Mouse (Mus musculus) testis, adult 2 months (tissue): ENCODE data around the gene Camk2n1.

Source experiments
- CTCF ChIP-seq: fragments of 200-500 bp; IDR thresholded peaks from 2 replicates; pipeline ENCODE4 v1.5.1; 2012; ENCODE audit warnings: low read depth, mild to moderate bottlenecking, inconsistent platforms, low read length, moderate library complexity; ENCODE audit not compliant: control insufficient read depth, insufficient read depth, insufficient replicate concordance
- POLR2A ChIP-seq: fragments of 200-500 bp; IDR thresholded peaks from 2 replicates; pipeline ENCODE4 v1.6.1; 2012; ENCODE audit warnings: low read depth, mild to moderate bottlenecking, inconsistent platforms, low read length, moderate library complexity; ENCODE audit not compliant: control insufficient read depth

- no peak for TF ChIP-seq CTCF
- no peak for TF ChIP-seq POLR2A
These were observed 42.5 kb upstream of the Camk2n1 start for GRCm38 (mm10) chr4:138411504-138412121.
